Mouse (Mus musculus) cerebellum, adult 9-11 months (tissue): ENCODE data around the gene Rab3b.
A peak's percentile ranks its signal among the peaks of the same experiment; 100 is the strongest.

Source experiments
- DNase-seq: peaks from one replicate; pipeline ENCODE4 v3.0.0; 2022

The Rab3b gene

DNA sequence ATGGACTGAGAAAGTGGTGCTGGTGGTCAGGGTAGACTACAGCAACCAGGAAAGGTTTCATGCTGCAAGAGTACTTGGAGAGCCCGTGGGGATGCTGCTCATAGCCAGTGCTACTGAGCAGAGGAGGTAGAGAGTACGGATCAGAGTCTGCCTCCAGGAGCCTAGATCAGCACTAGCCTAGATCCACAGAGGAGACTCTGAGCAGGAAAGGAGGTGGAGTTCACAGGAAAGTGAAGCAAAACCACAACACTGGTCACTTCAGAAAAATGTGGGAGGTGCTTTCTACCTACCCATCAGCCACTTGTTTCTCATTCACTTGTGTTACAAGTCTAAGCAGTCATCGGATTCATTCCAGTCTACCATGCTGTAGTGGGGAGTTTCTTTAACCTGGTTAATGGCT, 80.8 kb downstream of the Rab3b start:
- DNase-seq, result no peak

DNA sequence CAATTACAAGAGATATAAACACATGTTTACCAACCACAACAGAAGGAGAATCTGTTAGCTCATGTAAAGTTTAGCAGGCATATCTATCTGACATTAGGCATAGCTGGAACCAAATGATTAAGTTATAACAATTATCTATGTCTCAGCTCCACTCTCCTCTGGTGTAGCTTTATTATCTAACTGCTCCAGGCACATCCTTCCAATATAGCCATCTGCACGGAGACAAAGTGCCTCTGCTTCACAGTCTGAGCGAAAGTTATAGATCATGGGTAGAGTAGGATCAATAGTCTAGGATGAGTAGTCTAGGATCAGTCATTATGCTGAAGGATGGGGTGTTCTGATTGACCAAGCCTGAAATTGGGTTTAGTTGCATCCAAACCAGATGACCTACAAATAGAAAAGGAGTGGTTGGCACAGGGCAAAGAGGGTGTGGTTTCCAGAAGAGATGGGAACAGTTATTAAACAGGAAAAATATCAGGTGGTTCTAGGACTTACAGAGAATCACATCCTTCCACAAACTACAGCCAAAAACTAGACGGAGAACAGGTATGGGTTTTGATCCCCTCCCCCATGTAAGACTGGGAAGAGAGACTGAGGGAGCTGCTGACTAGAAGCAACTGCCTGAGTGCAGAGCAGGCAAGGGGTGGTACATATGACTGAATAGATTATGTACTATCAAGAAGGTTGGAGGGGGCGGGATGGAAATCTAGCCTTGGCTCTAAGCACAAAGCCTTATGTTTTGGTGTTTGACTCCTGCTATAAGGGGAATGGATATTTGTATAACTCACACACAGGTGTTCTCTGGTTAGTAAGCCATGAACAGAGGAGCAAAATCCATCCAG, 82.0 kb downstream of the Rab3b start:
- DNase-seq, result no peak

DNA sequence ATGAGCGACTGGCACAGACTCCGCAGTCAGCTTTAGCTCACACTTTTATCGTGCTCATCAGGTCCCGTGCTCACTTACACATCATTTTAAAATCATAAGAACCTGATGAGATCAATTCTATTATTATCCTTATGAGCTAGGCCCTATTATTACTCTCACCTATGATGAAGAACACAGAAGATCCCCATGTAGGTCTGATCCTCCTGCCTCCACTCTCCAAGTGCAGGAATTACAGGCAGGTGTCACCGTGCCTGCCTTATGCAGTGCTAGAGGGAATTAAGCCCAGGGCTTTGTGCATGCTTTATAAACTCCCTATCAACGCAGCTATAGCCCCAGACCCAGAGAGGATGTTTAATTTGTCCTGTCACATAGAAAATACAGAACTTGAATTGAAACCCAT, 84.2 kb downstream of the Rab3b start:
- no peak for DNase-seq

DNA sequence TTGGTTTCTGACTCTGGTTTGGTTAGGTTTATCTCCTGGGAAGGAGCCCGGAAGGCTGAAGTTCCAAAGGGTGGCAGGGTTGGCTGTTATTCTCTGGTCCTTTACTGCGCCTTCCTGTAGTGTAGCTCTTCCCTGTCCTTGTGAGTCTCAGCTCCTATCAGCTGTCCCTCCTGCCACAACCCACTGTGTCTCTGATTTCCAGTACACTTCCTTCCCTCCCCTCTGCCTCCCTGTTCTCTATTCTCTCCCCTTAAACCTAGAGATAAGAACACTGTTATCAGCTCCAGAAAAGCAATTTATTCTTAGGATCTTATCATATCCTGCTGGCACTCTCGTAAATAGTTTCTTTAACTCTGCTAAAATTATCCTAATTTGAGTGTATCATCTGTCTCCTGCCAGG, 90.7 kb downstream of the Rab3b start:
- DNase-seq, result no peak

DNA sequence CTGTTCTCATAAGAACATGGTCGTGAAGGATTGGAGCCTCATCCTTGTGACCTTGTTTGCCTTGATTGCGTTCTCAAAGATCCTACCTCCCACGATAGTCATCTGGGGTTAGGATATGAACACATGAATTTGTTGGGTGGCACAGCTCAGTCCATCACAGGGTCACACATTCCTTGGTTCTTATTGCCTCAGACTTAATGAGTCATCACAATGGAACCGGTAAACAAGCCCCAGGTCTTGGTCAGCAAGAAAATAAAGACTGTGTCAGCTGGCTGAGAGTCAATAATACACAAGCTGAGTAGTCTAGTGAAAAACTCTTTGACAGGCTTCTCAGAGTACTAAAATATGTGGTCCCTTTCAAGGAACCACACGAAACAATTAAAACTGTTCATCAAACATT, 92.2 kb downstream of the Rab3b start:
- DNase-seq, result no peak

DNA sequence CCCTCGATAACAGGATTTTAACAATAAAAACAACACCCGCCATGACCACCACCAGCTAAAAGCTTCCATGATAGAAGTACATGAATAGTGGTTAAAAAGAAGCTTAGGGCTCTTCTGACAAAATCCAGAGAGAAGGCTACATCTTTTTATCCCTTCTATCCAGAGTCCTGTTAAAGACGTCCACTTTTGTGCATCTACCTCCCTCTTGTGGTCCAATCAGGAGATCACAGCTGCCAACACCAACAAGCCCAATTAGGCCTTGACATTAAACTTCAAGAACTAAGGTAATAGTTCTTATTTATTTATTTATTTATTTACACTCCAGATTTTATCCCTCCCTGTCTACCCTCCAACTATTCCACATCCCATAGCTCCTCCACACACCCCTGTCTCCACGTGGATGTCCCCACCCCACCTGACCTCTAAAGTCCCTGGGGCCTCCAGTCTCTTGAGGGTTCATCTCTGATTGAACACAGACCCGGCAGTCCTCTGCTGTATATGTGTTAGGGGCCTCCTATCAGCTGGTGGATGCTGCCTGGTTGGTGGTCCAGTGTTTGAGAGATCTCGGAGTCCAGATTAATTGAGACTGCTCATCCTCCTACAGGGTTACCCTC, 97.7 kb downstream of the Rab3b start:
- DNase-seq, result peak; percentile 47

DNA sequence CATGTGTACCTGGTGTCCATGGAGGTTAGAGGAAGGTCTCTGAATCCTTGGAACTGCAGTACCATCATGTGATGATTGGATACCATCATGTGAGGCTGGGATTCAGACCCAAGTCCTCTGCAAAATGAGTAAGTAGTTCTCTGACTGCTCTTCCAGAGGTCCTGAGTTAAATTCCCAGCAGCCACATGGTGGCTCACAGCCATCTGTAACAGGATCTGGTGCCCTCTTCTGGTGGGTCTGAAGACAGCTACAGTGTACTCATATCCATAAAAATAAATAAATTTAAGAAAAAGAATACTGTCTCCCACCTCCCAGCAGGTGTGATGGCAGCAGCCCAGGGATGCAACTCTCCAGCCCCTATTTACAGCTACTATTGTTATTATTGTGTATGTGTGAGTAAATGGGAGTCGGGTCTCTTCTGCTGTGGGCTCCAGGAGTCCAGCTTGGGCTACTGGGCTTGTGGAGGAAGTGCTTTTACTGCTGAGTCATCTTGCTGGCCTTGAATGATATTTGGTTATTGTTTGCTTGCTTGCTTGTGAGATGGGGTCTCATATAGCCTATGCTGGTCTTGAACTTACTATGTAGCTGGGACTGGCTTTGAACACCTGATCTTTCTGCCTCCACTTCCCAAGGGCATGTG, 108.1 kb downstream of the Rab3b start:
- no peak for DNase-seq

DNA sequence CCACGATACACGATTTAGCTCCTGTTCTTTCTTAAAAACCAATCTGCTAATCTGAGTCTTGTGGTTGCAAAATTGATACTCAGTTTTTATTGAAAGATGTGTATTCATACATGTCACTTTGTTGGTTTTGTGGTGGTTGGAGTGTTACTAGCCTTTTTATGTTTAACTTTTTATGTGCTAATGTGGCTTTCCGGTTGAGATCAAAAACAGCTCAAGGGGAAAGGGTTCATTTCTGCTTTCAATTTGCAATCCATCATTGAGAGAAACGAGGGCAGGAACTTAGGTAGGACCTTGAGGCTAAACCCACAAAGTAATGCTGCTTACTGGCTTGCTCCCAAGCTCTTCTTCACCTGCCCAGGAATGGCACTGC, 108.6 kb downstream of the Rab3b start:
- no peak for DNase-seq

DNA sequence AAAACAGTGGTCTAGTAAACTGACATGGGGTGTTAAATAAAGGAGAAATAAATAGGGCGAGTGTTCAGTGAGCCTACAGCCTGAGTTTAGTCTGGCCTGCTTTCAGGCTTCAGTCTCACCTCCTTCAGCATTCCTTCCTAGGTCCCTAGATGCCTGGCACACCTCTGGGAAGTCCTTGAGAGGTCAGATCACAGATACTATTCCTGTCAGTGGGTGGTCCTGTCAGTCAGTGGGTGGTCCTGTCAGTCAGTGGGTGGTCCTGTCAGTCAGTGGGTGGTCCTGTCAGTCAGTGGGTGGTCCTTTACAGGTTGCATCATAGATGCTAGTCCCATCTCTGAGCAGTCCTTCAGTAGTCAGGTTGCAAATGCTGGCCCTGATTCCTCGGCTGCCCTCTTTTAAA, 110.6 kb downstream of the Rab3b start:
- DNase-seq, result no peak

DNA sequence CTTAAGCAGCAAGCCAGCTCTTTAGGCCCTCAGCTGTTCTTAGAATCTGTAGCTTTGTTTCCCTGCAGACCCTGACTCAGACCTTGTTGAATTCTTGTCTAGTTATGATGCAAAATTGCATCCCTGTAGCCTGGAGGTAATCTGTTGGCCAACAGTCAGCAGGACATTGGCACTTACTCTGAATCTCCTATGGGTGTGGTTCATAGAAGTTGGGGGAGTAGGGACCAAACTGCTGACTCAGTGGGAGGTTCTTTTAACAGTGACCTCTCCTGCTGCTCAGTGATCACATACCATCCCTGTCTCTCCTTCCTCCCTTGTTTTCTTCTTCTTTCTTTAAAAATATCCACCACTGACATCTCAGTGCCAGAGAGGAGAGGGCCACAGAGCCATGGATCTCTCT, 111.2 kb downstream of the Rab3b start:
- DNase-seq, result no peak

DNA sequence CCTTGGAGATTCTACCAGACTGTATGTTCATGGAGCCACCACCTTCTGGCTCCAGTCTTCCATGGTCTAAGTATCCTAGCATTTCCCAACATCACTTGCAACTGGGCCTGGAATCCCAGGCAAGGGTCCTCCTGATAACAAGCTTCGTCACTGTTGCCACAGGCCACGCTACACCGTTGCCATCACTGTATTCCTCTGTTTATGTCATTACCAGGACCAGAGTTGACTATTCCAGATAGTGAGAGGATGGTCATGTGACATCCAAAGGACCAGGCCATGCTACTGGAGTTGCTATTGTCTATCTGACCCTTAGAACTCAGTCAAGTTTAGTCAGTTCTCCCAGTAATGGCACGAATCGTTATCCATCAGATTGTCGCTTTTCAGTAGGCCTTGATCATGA, 111.7 kb downstream of the Rab3b start:
- DNase-seq, result no peak

DNA sequence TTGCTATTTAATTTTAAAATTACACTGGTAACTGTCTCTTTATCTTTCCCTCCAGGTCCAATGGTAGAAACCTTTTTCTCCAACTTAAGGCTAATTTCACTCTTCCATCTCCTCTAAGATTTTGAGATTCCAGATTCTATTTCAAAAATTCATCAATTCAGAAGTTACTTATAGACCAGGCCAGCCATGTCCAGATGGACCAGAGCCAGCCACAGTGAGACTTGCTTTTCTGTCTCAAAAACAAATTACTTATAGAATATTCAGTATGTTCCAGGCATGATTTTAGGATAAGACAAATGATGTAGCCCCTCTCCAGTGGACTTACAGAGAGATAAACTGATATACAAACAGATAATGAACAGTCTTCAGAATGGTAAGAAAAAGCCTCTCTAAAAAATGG, 112.9 kb downstream of the Rab3b start:
- DNase-seq, result no peak
